Mouse (Mus musculus) Patski (cell line): Measurements from ENCODE around the gene Lenep. TPM values are rescaled to one million over a fixed set of nuclear protein-coding genes. Genes with fewer than 3 reads are reported as not detected.

Experiments
- ATAC-seq: fragments of 100-300 bp; one replicate; pipeline ENCODE4 v1.8.0; 2021
- CTCF ChIA-PET: fragments of 350-600 bp; sonication (Branson Sonifier 250); formaldehyde crosslinking; loops from one replicate; lab custom pipeline; 2022; ENCODE audit warnings: inconsistent platforms; lab: Charles Lee
- POLR2A ChIA-PET: fragments of 350-600 bp; sonication (Branson Sonifier 250); formaldehyde crosslinking; loops from one replicate; lab custom pipeline; 2022; ENCODE audit warnings: antibody characterized with exemption, inconsistent platforms; lab: Charles Lee
- DNase-seq: peaks from one replicate; pipeline ENCODE4 v3.0.0-alpha.2; 2011; ENCODE audit warnings: low read depth, low spot score
- H3K27me3 ChIP-seq: fragments of 371-371 bp; one replicate; pipeline ENCODE4 v1.5.1; 2021
- CTCF ChIP-seq: fragments of 100-300 bp; IDR thresholded peaks from one replicate; pipeline ENCODE4 v1.5.1; 2021
- in situ Hi-C: fragments of 300-500 bp; cut with MboI; formaldehyde crosslinking; loops from 3 replicates; pipeline ENCODE4 v1.11.1; 2018; ENCODE audit warnings: low pct_unique_long_range_greater_than_20kb, mixed read lengths
- polyA plus RNA-seq: library from polyadenylated mRNA; unstranded; gene quantifications from one replicate; pipeline ENCODE4 v1.2.3, GENCODE M21; 2021

Gene Lenep
- polyA plus RNA-seq, 1 experiment from 2014 or later, result not detected

- TF ChIP-seq CTCF, result no peak
- in situ Hi-C loops, result no loop called here
- no peak for DNase-seq
- no peaks in the 10 kb centered on the region for H3K27me3 ChIP-seq
- ATAC-seq, result no peak
- CTCF ChIA-PET, result interaction anchor here (1.2 to 2.1 kb wide), 6 partner anchors 9 to 42 kb away, joined by 3 to 6 read pairs (median 4); no protein-coding TSS in a partner anchor
- POLR2A ChIA-PET, result interaction anchor here (0.9 to 1.4 kb wide), 2 partner anchors 8 to 36 kb away, joined by 3 to 4 read pairs; partner anchors contain the start of genes Cks1b and Shc1
Observed at GRCm38 (mm10) chr3:89382033-89382882, 20.3 kb downstream of the Lenep start.

- ChIA-PET POLR2A (interaction anchor here (0.7 to 1.4 kb wide), 2 partner anchors 9 to 46 kb away, joined by 3 read pairs; no protein-coding TSS in a partner anchor), CTCF (interaction anchor here (1.5 to 2.1 kb wide), 3 partner anchors 10 to 27 kb away, joined by 3 to 6 read pairs (median 4); no protein-coding TSS in a partner anchor)
- in situ Hi-C loops, result no loop called here
- no peak for ATAC-seq
- no peaks in the 10 kb centered on the region for H3K27me3 ChIP-seq
- no peak for TF ChIP-seq CTCF
- no peak for DNase-seq
Observed at GRCm38 (mm10) chr3:89381233-89381632, 21.4 kb downstream of the Lenep start.

GRCm38 (mm10) chr3:89380711-89381110 lies 21.9 kb downstream of the Lenep start:
- no peaks in the 10 kb centered on the region for H3K27me3 ChIP-seq
- in situ Hi-C loops, result no loop called here
- CTCF ChIA-PET, result interaction anchor here (1.1 to 2.1 kb wide), 4 partner anchors 8 to 68 kb away, joined by 3 to 6 read pairs (median 4); no protein-coding TSS in a partner anchor
- POLR2A ChIA-PET, result interaction anchor here (0.7 kb wide), 1 partner anchor 45 kb away, joined by 3 read pairs; no protein-coding TSS in a partner anchor
- ATAC-seq (no peak), DNase-seq (no peak)
- TF ChIP-seq CTCF, result no peak

- no peaks in the 10 kb centered on the region for H3K27me3 ChIP-seq
- in situ Hi-C loops, result no loop called here
- DNase-seq, result no peak
- no peak for ATAC-seq
- no peak for TF ChIP-seq CTCF
- CTCF ChIA-PET, result interaction anchor here (0.7 to 1.7 kb wide), 4 partner anchors 9 to 69 kb away, joined by 3 to 4 read pairs (median 4); no protein-coding TSS in a partner anchor
- POLR2A ChIA-PET, result no interaction called here
Observed at GRCm38 (mm10) chr3:89380291-89380690, 22.3 kb downstream of the Lenep start.

- no peak for DNase-seq
- in situ Hi-C loops, result no loop called here
- no peak for TF ChIP-seq CTCF
Observed at GRCm38 (mm10) chr3:89379388-89380131, 23.0 kb downstream of the Lenep start.

GRCm38 (mm10) chr3:89378394-89379067 lies 24.1 kb downstream of the Lenep start:
- in situ Hi-C loops, result no loop called here
- ATAC-seq (no peak), DNase-seq (no peak)
- H3K27me3 ChIP-seq, result no peaks in the 10 kb centered on the region
- POLR2A ChIA-PET, result interaction anchor here (0.6 to 2.9 kb wide), 4 partner anchors 12 to 28 kb away, joined by 3 to 12 read pairs (median 4); partner anchors contain the start of gene Zbtb7b
- CTCF ChIA-PET, result interaction anchor here (0.6 to 1.9 kb wide), 7 partner anchors 10 to 58 kb away, joined by 3 to 11 read pairs (median 3); partner anchors contain the start of genes Dcst1 and Pbxip1
- TF ChIP-seq CTCF, result no peak

More at GRCm38 (mm10) chr3:89379388-89380131, 23.0 kb downstream of the Lenep start:
- CTCF ChIA-PET, result interaction anchor here (0.7 to 1.9 kb wide), 5 partner anchors 10 to 70 kb away, joined by 3 to 11 read pairs (median 4); no protein-coding TSS in a partner anchor
- no peaks in the 10 kb centered on the region for H3K27me3 ChIP-seq
- POLR2A ChIA-PET, result no interaction called here
- ATAC-seq, result no peak

- no peaks in the 10 kb centered on the region for H3K27me3 ChIP-seq
- DNase-seq (no peak), ATAC-seq (no peak)
- CTCF ChIA-PET, result interaction anchor here (0.6 to 1.9 kb wide), 6 partner anchors 10 to 59 kb away, joined by 3 to 11 read pairs (median 4); partner anchors contain the start of genes Dcst1 and Pbxip1
- no peak for TF ChIP-seq CTCF
- in situ Hi-C loops, result no loop called here
- POLR2A ChIA-PET, result interaction anchor here (0.6 to 2.9 kb wide), 5 partner anchors 9 to 27 kb away, joined by 3 to 12 read pairs (median 4); partner anchors contain the start of gene Zbtb7b
Observed at GRCm38 (mm10) chr3:89377831-89378230, 24.8 kb downstream of the Lenep start.

- in situ Hi-C loops, result no loop called here
- DNase-seq, result no peak
- H3K27me3 ChIP-seq, result no peaks in the 10 kb centered on the region
- POLR2A ChIA-PET, result interaction anchor here (0.7 to 2.3 kb wide), 3 partner anchors 10 to 14 kb away, joined by 3 to 6 read pairs (median 3); no protein-coding TSS in a partner anchor
- no peak for TF ChIP-seq CTCF
- ATAC-seq, result no peak
- CTCF ChIA-PET, result interaction anchor here (1.7 to 1.8 kb wide), 2 partner anchors 14 to 19 kb away, joined by 3 to 6 read pairs; no protein-coding TSS in a partner anchor
Observed at GRCm38 (mm10) chr3:89373581-89374231, 28.9 kb downstream of the Lenep start.

- CTCF ChIA-PET, result interaction anchor here (2.4 kb wide), 1 partner anchor 11 kb away, joined by 11 read pairs; no protein-coding TSS in a partner anchor
- in situ Hi-C loops, result no loop called here
- POLR2A ChIA-PET, result no interaction called here
- no peak for TF ChIP-seq CTCF
- peaks cover 27% of the 10 kb centered on the region for H3K27me3 ChIP-seq
- DNase-seq, result no peak
- no peak for ATAC-seq
Observed at GRCm38 (mm10) chr3:89367338-89367737, 35.3 kb downstream of the Lenep start.
